Mouse (Mus musculus): ENCODE measurements around the gene Ank3. TPM values are rescaled to one million over a fixed set of nuclear protein-coding genes. Genes with fewer than 3 reads are reported as not detected.

Ank3 gene
- total and polyA plus RNA-seq, 3 experiments: 3.2 to 6.7 TPM; not detected in 1

DNA sequence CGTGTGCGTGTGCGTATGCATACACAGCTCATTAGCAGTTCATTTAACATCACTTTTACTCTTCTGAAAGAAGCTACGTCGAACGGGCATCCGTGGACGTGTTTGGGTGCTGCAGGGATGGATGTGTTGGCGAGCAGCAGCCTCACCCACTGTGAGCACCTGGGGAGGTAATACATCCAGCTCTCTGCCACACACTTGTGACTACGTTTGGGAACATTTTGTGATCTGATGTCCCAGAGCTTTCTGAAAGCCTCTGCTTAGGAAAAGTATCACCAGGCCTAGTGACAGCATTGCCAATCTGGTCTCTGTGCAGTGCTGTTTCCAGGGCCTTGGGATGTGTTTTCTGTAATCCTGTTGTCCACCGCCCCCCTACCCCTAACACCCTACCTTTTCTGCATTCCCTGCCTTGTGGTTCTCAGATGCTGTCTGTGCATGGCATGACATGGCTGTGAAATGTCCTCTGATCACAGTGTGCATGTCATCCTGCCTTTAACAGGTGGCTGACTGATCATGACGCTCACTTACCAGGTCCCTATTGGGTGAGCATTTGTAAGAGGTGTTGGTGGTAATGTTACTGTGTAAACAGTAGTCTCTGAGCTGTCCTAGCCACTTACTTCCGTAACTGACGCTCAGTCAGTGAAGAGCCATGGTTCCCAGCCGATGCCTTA lies 178.6 kb downstream of the Ank3 start:
- no peaks in the 10 kb centered on the region for H3K9me3 ChIP-seq (replicated peaks; ENCODE audit: insufficient read depth, low read length)
- H3K4me3 ChIP-seq (ENCODE audit: control insufficient read depth in 1 of 2, insufficient read depth in 1 of 2, low read depth in 2 of 2, low read length in 2 of 2): no peak overlapping the region
- H3K9ac ChIP-seq (ENCODE audit: control insufficient read depth, low read depth, low read length, poor library complexity, severe bottlenecking): no peak overlapping the region
- no peak for DNase-seq (ENCODE audit: low read depth, low spot score)
- no peaks in the 10 kb centered on the region for H3K4me1 ChIP-seq (ENCODE audit: control insufficient read depth in 1 of 2, insufficient read depth in 2 of 2, low read length in 2 of 2)
- no peak overlapping the region for H3K27ac ChIP-seq (ENCODE audit: control insufficient read depth, low read depth, low read length)
- H3K36me3 ChIP-seq (ENCODE audit: control insufficient read depth in 1 of 2, insufficient read depth in 2 of 2, low read length in 2 of 2): no peaks in the 10 kb centered on the region
- TF ChIP-seq SMC3 (IDR thresholded peaks at IDR 0.05; ENCODE audit: low read depth, low read length) (no peak), MEF2A (IDR thresholded peaks at IDR 0.05; ENCODE audit: extremely low read depth, insufficient replicate concordance, low read depth, low read length, poor library complexity, severe bottlenecking) (no peak)
- H3K79me2 ChIP-seq (ENCODE audit: control insufficient read depth, insufficient read depth, low read length, poor library complexity): no peaks in the 10 kb centered on the region
- no peaks in the 10 kb centered on the region; a peak in 1 of 4 replicates for H3K27me3 ChIP-seq (ENCODE audit: control insufficient read depth in 1 of 2, insufficient read depth in 2 of 2, low read length in 2 of 2)

DNA sequence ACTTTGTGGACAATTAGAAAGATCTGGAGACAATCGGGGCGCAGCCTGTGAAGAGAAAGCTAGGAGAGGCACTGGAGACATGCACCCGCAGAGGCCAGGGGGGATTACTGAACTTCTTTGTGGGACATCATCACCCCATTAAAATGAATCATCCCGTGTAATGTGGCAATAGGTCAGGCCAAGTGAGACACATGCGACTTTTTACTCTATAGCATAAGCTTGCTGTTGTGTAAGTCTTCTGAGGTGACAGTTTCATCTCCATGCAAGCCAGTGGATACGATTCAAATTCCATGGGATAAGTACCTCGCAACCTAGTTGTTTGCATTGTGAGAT lies 179.1 kb downstream of the Ank3 start:
- H3K27me3 ChIP-seq (ENCODE audit: control insufficient read depth in 1 of 2, insufficient read depth in 2 of 2, low read length in 2 of 2): no peaks in the 10 kb centered on the region; a peak in 1 of 4 replicates
- no peak overlapping the region for H3K4me3 ChIP-seq (ENCODE audit: control insufficient read depth in 1 of 2, insufficient read depth in 1 of 2, low read depth in 2 of 2, low read length in 2 of 2)
- H3K9ac ChIP-seq (ENCODE audit: control insufficient read depth, low read depth, low read length, poor library complexity, severe bottlenecking): no peak overlapping the region
- H3K79me2 ChIP-seq (ENCODE audit: control insufficient read depth, insufficient read depth, low read length, poor library complexity): no peaks in the 10 kb centered on the region
- no peak for TF ChIP-seq POLR2AphosphoS2 (IDR thresholded peaks at IDR 0.05; ENCODE audit: low read length)
- H3K4me1 ChIP-seq (ENCODE audit: control insufficient read depth in 1 of 2, insufficient read depth in 2 of 2, low read length in 2 of 2): no peaks in the 10 kb centered on the region
- no peak overlapping the region for H3K27ac ChIP-seq (ENCODE audit: control insufficient read depth, low read depth, low read length)
- no peaks in the 10 kb centered on the region for H3K36me3 ChIP-seq (ENCODE audit: control insufficient read depth in 1 of 2, insufficient read depth in 2 of 2, low read length in 2 of 2)
- no peak for DNase-seq (ENCODE audit: low read depth, low spot score)
- H3K9me3 ChIP-seq (replicated peaks; ENCODE audit: insufficient read depth, low read length): no peaks in the 10 kb centered on the region

DNA sequence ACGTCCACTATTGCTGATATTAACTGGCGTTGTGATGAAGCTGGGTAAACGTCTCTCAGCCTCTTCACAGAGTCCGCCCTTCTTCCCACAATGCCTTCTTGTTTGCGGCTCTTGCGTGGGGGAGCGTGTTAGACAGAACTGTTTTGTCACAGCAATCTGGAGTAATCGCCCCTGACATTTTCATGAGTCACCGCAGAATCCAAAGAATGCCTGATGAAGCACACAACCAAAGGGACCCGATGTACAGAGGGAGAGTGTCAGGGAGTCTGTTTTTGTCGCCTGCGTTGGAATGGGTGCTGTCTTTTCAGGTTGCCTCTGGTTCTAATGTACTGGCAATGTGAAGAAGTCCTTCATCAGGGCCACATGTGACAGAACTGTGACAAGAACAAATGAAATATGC lies 181.0 kb downstream of the Ank3 start:
- Histone ChIP-seq H3K9ac (ENCODE audit: control insufficient read depth, low read depth, low read length, poor library complexity, severe bottlenecking) (no peak overlapping the region), H3K4me3 (ENCODE audit: control insufficient read depth in 1 of 2, insufficient read depth in 1 of 2, low read depth in 2 of 2, low read length in 2 of 2) (no peak overlapping the region), H3K4me1 (ENCODE audit: control insufficient read depth in 1 of 2, insufficient read depth in 2 of 2, low read length in 2 of 2) (no peaks in the 10 kb centered on the region), H3K79me2 (ENCODE audit: control insufficient read depth, insufficient read depth, low read length, poor library complexity) (no peaks in the 10 kb centered on the region), H3K9me3 (replicated peaks; ENCODE audit: insufficient read depth, low read length) (no peaks in the 10 kb centered on the region), H3K36me3 (ENCODE audit: control insufficient read depth in 1 of 2, insufficient read depth in 2 of 2, low read length in 2 of 2) (no peaks in the 10 kb centered on the region), H3K27me3 (ENCODE audit: control insufficient read depth in 1 of 2, insufficient read depth in 2 of 2, low read length in 2 of 2) (no peaks in the 10 kb centered on the region; a peak in 1 of 4 replicates), H3K27ac (ENCODE audit: control insufficient read depth, low read depth, low read length) (no peak overlapping the region)
- TF ChIP-seq POLR2A (IDR thresholded peaks at IDR 0.05; ENCODE audit: control insufficient read depth in 1 of 2, insufficient read depth in 1 of 2, low read depth in 1 of 2, low read length in 2 of 2, poor library complexity in 1 of 2) (no peak), E2F4 (IDR thresholded peaks at IDR 0.05; ENCODE audit: borderline replicate concordance, low read depth, low read length) (no peak)
- DNase-seq (ENCODE audit: low read depth, low spot score): no peak

DNA sequence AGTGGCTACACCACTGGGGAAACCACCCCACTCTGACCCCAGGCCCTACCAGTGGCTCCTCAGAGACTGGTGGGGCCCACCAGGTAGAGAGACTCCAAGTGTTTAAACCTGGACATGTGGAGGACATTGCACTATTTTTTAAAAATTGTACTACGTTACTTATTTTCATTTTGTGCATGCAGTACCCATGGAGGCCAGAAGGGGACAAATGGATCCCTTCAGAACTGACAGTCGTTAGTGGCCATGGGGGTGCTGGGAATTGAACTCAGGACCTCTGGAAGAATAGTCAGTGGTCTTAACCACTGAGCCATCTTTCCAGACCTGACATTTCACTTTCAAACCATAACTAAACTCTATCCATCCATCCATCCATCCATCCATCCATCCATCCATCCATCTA lies 183.0 kb downstream of the Ank3 start:
- TF ChIP-seq BHLHE40 (IDR thresholded peaks at IDR 0.05; ENCODE audit: borderline replicate concordance, low read depth, low read length) (no peak), TCF12 (IDR thresholded peaks at IDR 0.05; ENCODE audit: low read depth, low read length) (no peak), MAX (IDR thresholded peaks at IDR 0.05; ENCODE audit: low read length) (no peak), CHD1 (IDR thresholded peaks at IDR 0.05; ENCODE audit: low read depth, low read length) (no peak), POLR2AphosphoS2 (IDR thresholded peaks at IDR 0.05; ENCODE audit: low read length) (no peak), USF2 (IDR thresholded peaks at IDR 0.05; ENCODE audit: borderline replicate concordance in 1 of 2, insufficient read depth in 1 of 2, low read depth in 1 of 2, low read length in 2 of 2) (no peak), GATA1 (IDR thresholded peaks at IDR 0.05; ENCODE audit: low read depth, low read length) (no peak)
- Histone ChIP-seq H3K9me3 (replicated peaks; ENCODE audit: insufficient read depth, low read length) (no peaks in the 10 kb centered on the region), H3K27ac (ENCODE audit: control insufficient read depth, low read depth, low read length) (no peak overlapping the region), H3K36me3 (ENCODE audit: control insufficient read depth in 1 of 2, insufficient read depth in 2 of 2, low read length in 2 of 2) (no peaks in the 10 kb centered on the region), H3K4me1 (ENCODE audit: control insufficient read depth in 1 of 2, insufficient read depth in 2 of 2, low read length in 2 of 2) (no peaks in the 10 kb centered on the region), H3K4me3 (ENCODE audit: control insufficient read depth in 1 of 2, insufficient read depth in 1 of 2, low read depth in 2 of 2, low read length in 2 of 2) (no peak overlapping the region), H3K27me3 (ENCODE audit: control insufficient read depth in 1 of 2, insufficient read depth in 2 of 2, low read length in 2 of 2) (no peaks in the 10 kb centered on the region; a peak in 1 of 4 replicates), H3K79me2 (ENCODE audit: control insufficient read depth, insufficient read depth, low read length, poor library complexity) (no peaks in the 10 kb centered on the region), H3K9ac (ENCODE audit: control insufficient read depth, low read depth, low read length, poor library complexity, severe bottlenecking) (no peak overlapping the region)
- DNase-seq (ENCODE audit: low read depth, low spot score): no peak

Data from MEL (cell line).